Mouse (Mus musculus): ENCODE data around the gene Cfap99. TPM values are rescaled to one million over a fixed set of nuclear protein-coding genes. Genes with fewer than 3 reads are reported as not detected.
A peak's percentile ranks its signal among the peaks of the same experiment; 100 is the strongest.

Gene Cfap99
- polyA plus RNA-seq, 1 experiment from 2014 or later = not detected

DNA sequence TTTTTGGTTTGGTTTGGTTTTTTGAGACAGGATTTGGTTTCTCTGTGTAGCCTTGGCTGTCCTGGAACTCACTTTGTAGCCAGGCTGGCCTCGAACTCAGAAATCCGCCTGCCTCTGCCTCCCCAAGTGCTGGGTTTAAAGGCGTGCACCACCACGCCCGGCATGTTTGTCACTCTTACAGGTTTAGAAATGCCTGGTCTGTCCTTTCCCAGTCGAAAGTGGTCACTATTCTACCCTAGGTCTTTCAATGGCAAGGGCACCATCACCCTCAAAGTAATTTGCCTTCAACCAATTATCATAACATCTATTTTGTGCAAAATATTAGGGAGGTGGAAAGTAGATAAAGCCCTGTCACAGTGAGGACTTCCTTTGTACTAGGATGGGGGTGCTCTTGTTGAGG, 51.8 kb downstream of the Cfap99 start:
- ATAC-seq = no peak
- Histone ChIP-seq H3K4me2 (replicated peaks) (no peak overlapping the region), H3K4me3 (replicated peaks) (no peak overlapping the region), H3K36me3 (peaks cover 5% of the 10 kb centered on the region), H3K9ac (no peak overlapping the region), H3K9me3 (no peaks in the 10 kb centered on the region), H3K27me3 (replicated peaks) (no peaks in the 10 kb centered on the region), H3K27ac (no peak overlapping the region), H3K4me1 (replicated peaks) (0 out of 2 replicates have a peak, but pooled peaks cover 11% of the 10 kb centered on the region)
- WGBS = 93% methylated on average over 6 of the region's 6 CpGs

DNA sequence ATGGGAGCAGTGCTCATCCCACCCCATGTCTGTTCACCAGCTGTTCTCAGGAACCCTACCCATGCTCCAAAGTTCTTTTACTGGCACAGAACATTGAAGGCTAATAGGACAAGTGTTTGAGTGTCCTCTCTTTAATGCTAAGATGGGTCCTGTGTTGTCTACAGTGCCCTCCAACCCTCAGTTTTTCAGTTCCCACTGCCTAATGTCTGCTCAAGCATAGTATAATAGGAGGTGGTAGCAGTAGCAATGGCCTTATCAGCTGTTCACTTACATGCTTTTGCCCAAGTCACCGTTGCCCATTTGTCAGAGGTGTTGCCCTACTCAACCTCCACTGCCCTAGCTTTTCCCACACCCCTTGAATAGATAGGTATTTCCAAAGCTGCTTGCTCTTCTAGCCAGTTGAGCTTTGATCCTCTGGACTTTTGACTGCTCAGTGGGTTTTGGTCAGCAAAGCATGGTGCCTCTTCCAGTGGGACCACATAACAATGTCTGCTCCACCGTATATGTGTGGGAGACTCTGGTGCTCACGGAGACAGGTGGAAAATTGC, 63.8 kb downstream of the Cfap99 start:
- Histone ChIP-seq H3K36me3 (peaks cover 64% of the 10 kb centered on the region), H3K4me2 (replicated peaks) (no peak overlapping the region), H3K4me1 (replicated peaks) (no peaks in the 10 kb centered on the region), H3K9ac (no peak overlapping the region), H3K27me3 (replicated peaks) (no peaks in the 10 kb centered on the region), H3K27ac (no peak overlapping the region), H3K4me3 (replicated peaks) (no peak overlapping the region), H3K9me3 (no peaks in the 10 kb centered on the region)
- 95% methylated on average over 3 of the region's 3 CpGs for WGBS
- no peak for ATAC-seq

DNA sequence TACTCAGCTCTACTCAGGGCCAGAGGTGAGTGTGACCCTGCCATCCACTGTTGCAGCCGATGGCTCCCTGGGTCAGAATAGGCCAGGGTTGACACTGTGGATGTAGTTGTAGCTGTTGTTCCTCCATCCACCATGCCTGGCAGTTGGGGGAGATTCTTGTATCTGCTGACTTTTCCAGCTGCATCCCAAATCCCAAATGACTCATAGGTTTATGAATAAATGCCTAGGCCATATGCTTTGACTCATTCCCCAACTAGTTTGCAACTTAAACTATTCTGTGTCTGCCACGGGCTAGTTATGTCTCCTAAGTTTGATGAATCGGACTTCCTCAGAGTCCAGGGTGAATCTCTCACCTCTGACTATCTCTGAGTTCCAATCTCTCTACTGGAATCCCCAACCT, 71.9 kb downstream of the Cfap99 start:
- 93% methylated on average over 3 of the region's 3 CpGs for WGBS
- Histone ChIP-seq H3K4me3 (replicated peaks) (no peak overlapping the region), H3K9ac (no peak overlapping the region), H3K9me3 (no peaks in the 10 kb centered on the region), H3K36me3 (peaks cover 12% of the 10 kb centered on the region), H3K27ac (no peak overlapping the region), H3K4me1 (replicated peaks) (no peaks in the 10 kb centered on the region), H3K27me3 (replicated peaks) (no peaks in the 10 kb centered on the region), H3K4me2 (replicated peaks) (no peak overlapping the region)
- ATAC-seq = no peak

DNA sequence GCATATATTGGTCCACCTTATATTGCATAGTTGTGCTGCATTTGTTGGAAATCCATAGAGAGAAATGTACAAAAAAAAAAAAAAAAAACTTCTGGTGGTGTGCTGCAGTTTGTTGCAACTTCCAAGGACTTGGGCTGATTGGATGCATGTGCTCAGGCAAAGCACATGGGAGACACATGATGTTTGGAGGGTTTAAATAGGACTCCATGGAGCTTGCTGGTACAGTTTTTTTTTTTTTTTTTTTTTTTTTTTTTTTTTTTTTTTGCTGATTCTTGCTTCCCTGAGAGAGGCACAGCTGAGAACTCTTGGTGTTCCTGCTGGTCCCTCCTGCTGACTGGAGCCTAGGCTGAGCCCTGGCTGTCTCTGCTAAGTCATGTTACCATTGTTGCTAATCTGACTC, 74.7 kb downstream of the Cfap99 start:
- Histone ChIP-seq H3K4me3 (replicated peaks) (no peak overlapping the region), H3K27ac (no peak overlapping the region), H3K27me3 (replicated peaks) (no peaks in the 10 kb centered on the region), H3K9me3 (no peaks in the 10 kb centered on the region), H3K36me3 (0 out of 2 replicates have a peak, but pooled peaks cover 5% of the 10 kb centered on the region), H3K4me2 (replicated peaks) (no peak overlapping the region), H3K9ac (no peak overlapping the region), H3K4me1 (replicated peaks) (no peaks in the 10 kb centered on the region)
- no peak for ATAC-seq

DNA sequence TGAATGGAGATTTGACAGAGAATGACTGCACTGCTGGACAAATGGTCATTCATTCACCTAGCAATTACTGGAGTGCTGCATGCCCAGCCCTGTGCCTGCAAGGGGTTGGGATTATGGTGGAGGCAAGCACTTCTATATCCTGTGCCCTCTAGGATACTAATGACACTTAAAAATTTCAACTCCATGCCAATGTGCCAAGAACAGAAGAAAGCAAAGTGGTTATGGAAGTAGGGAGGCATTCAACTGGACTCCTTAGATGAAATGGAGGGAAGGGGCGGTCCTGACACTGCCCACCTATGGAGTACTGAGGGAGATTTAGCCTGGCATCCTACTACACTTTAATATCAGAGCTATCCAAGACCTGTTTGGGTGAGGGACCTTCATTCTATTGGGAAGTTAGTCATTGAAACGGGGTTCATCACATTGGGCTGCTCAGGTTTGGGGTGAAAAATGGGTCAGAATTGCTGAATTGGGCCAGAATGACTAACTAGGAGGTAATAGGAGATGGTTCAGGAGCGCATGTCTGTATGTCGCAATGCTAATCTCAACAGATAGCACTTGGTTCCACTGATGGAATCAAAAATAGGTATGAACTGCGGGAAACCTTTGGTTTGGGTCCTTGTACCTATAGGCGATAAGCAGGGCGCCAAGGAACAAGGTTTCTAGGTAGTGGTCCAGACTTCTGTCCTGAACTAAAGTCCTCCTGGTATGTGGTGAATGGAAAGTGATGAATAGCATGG, 80.3 kb downstream of the Cfap99 start:
- Histone ChIP-seq H3K9me3 (no peaks in the 10 kb centered on the region), H3K4me2 (replicated peaks) (peak overlapping the region; percentile 76), H3K27ac (peak overlapping the region; percentile 85), H3K4me3 (replicated peaks) (peak overlapping the region; percentile 92), H3K4me1 (replicated peaks) (peaks cover 16% of the 10 kb centered on the region), H3K9ac (peak overlapping the region; percentile 71), H3K27me3 (replicated peaks) (no peaks in the 10 kb centered on the region), H3K36me3 (no peaks in the 10 kb centered on the region)
- no peak for ATAC-seq
- WGBS = 65% methylated on average over 7 of the region's 7 CpGs

DNA sequence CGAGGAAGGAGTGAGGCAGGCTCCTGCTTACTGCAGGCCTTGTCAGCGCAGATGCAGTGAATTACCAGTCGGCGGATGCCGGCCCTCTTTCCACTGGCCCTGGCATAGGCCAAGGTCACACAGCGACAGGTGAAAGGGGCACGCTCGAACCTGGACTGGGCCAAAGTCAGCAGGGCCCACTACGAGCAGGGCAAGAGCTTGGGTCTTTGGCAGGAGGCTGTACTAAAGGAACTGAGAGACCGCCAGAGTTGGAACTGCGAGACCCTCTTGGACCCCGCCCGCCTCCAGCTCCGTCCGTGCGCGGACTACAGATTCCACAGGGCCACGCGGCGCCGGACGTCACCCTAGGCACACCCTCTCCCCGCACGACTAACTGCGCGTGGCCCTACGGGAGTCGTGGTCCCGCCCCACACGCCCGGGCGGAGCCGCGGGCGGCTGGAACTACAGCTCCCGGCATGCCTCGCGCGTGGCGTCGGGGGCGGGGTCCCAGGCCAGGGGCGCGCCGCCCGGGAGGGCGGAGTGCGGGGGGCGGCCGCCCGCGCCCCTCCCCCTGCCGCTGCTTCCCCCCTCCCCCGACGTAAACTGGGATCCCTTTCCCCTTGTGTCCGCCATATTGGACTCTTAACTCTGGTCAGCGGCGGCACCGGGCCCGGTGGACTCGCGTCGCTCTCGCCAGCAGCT, 81.1 kb downstream of the Cfap99 start, which contains the start of gene Fam193a:
Gene Fam193a (plus strand): TSS at position 593 of the 681 bp plus-strand sequence.
- Histone ChIP-seq H3K9me3 (no peaks in the 10 kb centered on the region), H3K4me1 (replicated peaks) (peaks cover 16% of the 10 kb centered on the region), H3K4me2 (replicated peaks) (peak within 1 kb of the TSS; percentile 76), H3K9ac (peak within 1 kb of the TSS; percentile 88), H3K27me3 (replicated peaks) (no peaks in the 10 kb centered on the region), H3K36me3 (no peaks in the 10 kb centered on the region), H3K27ac (peak within 1 kb of the TSS; percentile 85), H3K4me3 (replicated peaks) (peak within 1 kb of the TSS; percentile 92)
- ATAC-seq = peak; percentile 99
- 1% methylated on average over 51 of the region's 64 CpGs for WGBS

DNA sequence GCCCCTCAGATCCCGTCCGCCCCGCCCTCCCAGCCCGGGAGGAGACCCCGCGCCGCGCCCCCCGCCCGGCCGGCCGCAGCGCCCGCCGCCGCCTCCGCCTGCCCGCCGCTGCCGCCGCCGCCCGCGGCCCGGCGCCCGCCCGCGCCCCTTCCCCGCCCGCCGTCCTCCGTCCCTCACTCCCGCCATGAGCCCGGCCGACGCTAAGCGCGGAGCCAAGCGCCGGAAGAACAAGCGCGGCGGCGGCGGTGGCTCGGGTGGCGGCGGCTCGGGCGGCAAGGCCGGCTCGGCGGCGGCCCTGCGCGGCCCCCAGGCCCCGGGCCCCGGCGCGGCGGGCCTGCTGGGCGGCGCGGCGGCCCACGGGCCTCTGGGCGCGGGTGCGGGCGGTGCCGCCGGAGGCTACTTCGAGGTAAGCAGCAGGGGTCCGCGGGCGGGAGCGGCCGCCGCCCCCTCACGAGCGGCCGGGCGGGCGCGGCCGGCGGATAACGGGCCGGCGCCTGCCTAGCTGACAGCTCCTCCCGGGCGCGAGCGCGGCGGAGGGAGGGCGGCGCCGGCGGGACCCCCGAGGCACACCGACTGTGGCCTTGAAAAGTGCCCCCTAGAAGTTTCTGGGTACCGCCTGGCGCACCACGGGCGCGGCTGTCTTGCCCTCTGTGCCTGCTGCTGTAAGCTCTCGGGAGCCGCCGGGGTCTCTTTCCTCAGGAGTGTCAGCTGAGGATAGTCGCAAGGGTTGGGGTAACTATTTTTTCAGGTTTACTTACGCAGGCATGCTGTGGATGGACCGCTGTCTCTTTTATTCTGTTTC, 81.8 kb downstream of the Cfap99 start:
- H3K9me3 ChIP-seq = no peaks in the 10 kb centered on the region
- WGBS = under 1% methylated on average over 70 of the region's 114 CpGs
- peak overlapping the region; percentile 88 for H3K9ac ChIP-seq
- peak; percentile 30 for ATAC-seq
- peaks cover 16% of the 10 kb centered on the region for H3K4me1 ChIP-seq (replicated peaks)
- H3K27me3 ChIP-seq (replicated peaks) = no peaks in the 10 kb centered on the region
- H3K36me3 ChIP-seq = no peaks in the 10 kb centered on the region
- peak overlapping the region; percentile 67 for H3K4me2 ChIP-seq (replicated peaks)
- peak overlapping the region; percentile 60; the same call in 1 of the 2 replicates for H3K27ac ChIP-seq
- H3K4me3 ChIP-seq (replicated peaks) = peak overlapping the region; percentile 92

DNA sequence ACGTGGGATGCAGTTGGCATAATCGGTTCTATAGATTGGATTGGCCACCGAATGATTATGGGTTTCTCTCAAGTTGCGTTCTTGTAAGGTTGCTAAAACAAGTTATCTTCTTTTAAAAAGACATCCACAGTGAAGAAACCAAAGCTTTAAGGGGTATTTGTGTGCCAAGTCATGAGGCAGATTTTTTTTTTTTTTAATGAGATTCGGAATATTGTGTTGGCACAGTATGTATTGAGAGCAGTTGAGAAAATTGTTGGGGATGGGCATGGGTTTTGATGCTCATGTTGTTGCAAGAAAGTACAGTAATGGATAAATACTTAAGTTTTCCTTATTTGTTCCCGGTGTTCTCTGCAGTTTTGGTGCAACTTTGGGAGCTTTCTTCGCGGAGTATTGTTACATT, 82.4 kb downstream of the Cfap99 start:
- Histone ChIP-seq H3K9me3 (no peaks in the 10 kb centered on the region), H3K36me3 (no peaks in the 10 kb centered on the region), H3K4me1 (replicated peaks) (peaks cover 16% of the 10 kb centered on the region), H3K9ac (peak overlapping the region; percentile 88), H3K4me2 (replicated peaks) (peak overlapping the region; percentile 67), H3K27me3 (replicated peaks) (no peaks in the 10 kb centered on the region), H3K27ac (no peak overlapping the region), H3K4me3 (replicated peaks) (peak overlapping the region; percentile 92)
- WGBS = 30% methylated on average over 8 of the region's 8 CpGs
- no peak for ATAC-seq

DNA sequence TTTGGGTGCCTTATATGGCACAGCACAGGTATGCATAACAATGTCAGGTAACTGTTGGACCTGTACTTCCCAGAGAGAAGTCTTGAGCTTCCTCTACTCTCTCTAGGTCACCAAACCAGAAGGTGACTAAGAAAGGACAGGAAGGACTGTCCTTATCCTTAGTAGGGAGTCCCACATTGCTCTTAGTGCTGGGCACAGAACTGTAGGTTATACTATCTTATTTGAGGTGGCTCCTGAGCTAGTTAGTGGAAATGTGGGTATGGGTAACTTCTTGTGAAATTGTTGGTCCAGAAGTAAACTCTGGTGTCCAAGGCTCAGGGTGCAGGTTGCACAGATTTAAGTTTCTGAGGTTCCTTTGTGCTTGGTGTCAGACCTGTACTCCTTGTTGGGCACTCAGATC, 83.7 kb downstream of the Cfap99 start:
- Histone ChIP-seq H3K9ac (no peak overlapping the region), H3K4me2 (replicated peaks) (no peak overlapping the region), H3K4me3 (replicated peaks) (no peak overlapping the region), H3K4me1 (replicated peaks) (peaks cover 16% of the 10 kb centered on the region), H3K9me3 (no peaks in the 10 kb centered on the region), H3K27me3 (replicated peaks) (no peaks in the 10 kb centered on the region), H3K36me3 (no peaks in the 10 kb centered on the region), H3K27ac (no peak overlapping the region)
- ATAC-seq = no peak

DNA sequence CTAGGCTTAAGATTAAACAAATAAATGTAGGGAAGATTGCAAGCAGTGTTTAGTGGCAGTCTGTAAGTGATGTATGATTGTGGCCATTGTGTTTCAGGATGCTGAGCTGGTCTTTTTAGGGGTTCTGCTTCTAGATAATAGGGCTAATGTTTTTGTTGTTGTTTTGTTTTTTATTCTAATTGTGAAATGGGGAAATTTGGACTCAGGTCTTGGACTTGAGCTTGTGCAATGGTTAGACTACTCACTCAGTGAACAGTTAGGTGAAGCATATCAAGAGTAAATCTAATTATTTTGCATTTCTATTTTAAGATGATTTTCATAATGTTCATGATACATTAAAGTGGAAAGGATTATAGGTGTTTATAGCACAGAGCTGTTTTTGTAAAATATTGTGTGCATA, 84.1 kb downstream of the Cfap99 start:
- Histone ChIP-seq H3K27ac (no peak overlapping the region), H3K4me3 (replicated peaks) (no peak overlapping the region), H3K9me3 (no peaks in the 10 kb centered on the region), H3K36me3 (no peaks in the 10 kb centered on the region), H3K4me1 (replicated peaks) (peaks cover 16% of the 10 kb centered on the region), H3K9ac (no peak overlapping the region), H3K4me2 (replicated peaks) (no peak overlapping the region), H3K27me3 (replicated peaks) (no peaks in the 10 kb centered on the region)
- ATAC-seq = no peak
